Mouse (Mus musculus) neural tube, embryonic 12.5 days (tissue): ENCODE measurements around the gene Sprr2i. TPM values are rescaled to one million over a fixed set of nuclear protein-coding genes. Genes with fewer than 3 reads are reported as not detected.

ENCODE experiments used
- polyA plus RNA-seq: library from polyadenylated mRNA; unstranded; fragments of >200 nt; fragmentation: Nextera tagmentation; extraction: Ambion mirVana; gene quantifications from 2 replicates; pipeline ENCODE4 v1.2.1, GENCODE M21; 2016

Sprr2i gene
- polyA plus RNA-seq, 1 experiment from 2014 or later = not detected

Other genes starting within 250 kb of the Sprr2i start
- gene Sprr2a1, start 192.2 kb upstream of the Sprr2i start, polyA plus RNA-seq = not detected in 2 replicates
- gene Sprr2a2, start 192.1 kb upstream of the Sprr2i start, polyA plus RNA-seq = 1.4 TPM in 1 of 2 replicates, not detected in the other
- gene Sprr2a3, start 122.6 kb upstream of the Sprr2i start, polyA plus RNA-seq = not detected in 2 replicates
- gene Sprr2b, start 91.4 kb upstream of the Sprr2i start, polyA plus RNA-seq = 0.25 TPM in 1 of 2 replicates, not detected in the other
- gene Sprr2d, start 68.9 kb upstream of the Sprr2i start, polyA plus RNA-seq = not detected in 2 replicates
- gene Sprr2e, start 55.8 kb upstream of the Sprr2i start, polyA plus RNA-seq = not detected in 2 replicates
- gene Sprr2f, start 42.8 kb upstream of the Sprr2i start, polyA plus RNA-seq = not detected in 2 replicates
- gene Sprr2h, start 22.3 kb upstream of the Sprr2i start, polyA plus RNA-seq = not detected in 2 replicates
- not detected in 2 replicates for gene Sprr2j-ps, start 10.1 kb downstream of the Sprr2i start, polyA plus RNA-seq
- gene Gm9774, start 21.4 kb downstream of the Sprr2i start, polyA plus RNA-seq = 7.4 and 8.9 TPM in 2 replicates
- not detected in 2 replicates for gene Sprr2k, start 24.6 kb downstream of the Sprr2i start, polyA plus RNA-seq
- gene Sprr1b, start 30.8 kb downstream of the Sprr2i start, polyA plus RNA-seq = not detected in 2 replicates
- gene Sprr3, start 50.7 kb downstream of the Sprr2i start, polyA plus RNA-seq = not detected in 2 replicates
- gene Sprr1a, start 77.9 kb downstream of the Sprr2i start, polyA plus RNA-seq = not detected in 2 replicates
- gene Sprr4, start 92.5 kb downstream of the Sprr2i start, polyA plus RNA-seq = not detected in 2 replicates
- gene 2310046K23Rik, start 126.5 kb downstream of the Sprr2i start, polyA plus RNA-seq = not detected in 2 replicates
- gene Ivl, start 165.7 kb downstream of the Sprr2i start, polyA plus RNA-seq = 0.10 and 0.13 TPM in 2 replicates
- not detected in 2 replicates for gene Smcp, start 181.0 kb downstream of the Sprr2i start, polyA plus RNA-seq
- not detected in 2 replicates for gene 2210017I01Rik, start 199.5 kb downstream of the Sprr2i start, polyA plus RNA-seq
- not detected in 2 replicates for gene Lce6a, start 213.7 kb downstream of the Sprr2i start, polyA plus RNA-seq
- not detected in 2 replicates for gene Lce1a1, start 240.3 kb downstream of the Sprr2i start, polyA plus RNA-seq
- gene Lce1b, start 248.9 kb downstream of the Sprr2i start, polyA plus RNA-seq = not detected in 2 replicates